Mouse (Mus musculus) mammary gland, adult 2 months (tissue): ENCODE results near the gene Col10a1. TPM values are rescaled to one million over a fixed set of nuclear protein-coding genes. Genes with fewer than 3 reads are reported as not detected.

ENCODE experiments used
- polyA plus RNA-seq: library from polyadenylated mRNA; depleted of rRNA; stranded (reverse); fragments of >200 nt; gene quantifications from 2 replicates; pipeline ENCODE4 v1.2.3, GENCODE M21; 2012; ENCODE audit warnings: low replicate concordance; rRNA removed

The Col10a1 gene
- polyA plus RNA-seq: not detected in 2 replicates

DNA sequence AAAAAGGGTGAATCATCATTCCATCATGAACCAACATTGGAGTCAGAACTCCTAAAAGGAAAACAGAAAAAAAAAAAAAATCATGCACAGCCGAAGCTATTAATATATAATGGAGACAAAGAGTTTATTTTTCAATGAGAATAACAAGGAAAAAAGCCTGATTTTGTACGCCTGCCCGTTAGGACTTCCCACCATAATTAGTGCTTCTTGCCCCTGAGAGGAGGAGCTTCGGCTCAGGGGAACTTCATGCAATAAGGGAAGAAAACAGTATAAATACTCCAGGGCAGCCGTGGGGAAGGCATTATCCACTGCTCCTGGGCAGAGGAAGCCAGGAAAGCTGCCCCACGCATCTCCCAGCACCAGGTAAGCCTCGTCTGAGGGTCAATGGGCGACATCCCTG, at the start of gene Col10a1:
Gene Col10a1 (plus strand): TSS at position 301 of the 400 bp plus-strand sequence.

DNA sequence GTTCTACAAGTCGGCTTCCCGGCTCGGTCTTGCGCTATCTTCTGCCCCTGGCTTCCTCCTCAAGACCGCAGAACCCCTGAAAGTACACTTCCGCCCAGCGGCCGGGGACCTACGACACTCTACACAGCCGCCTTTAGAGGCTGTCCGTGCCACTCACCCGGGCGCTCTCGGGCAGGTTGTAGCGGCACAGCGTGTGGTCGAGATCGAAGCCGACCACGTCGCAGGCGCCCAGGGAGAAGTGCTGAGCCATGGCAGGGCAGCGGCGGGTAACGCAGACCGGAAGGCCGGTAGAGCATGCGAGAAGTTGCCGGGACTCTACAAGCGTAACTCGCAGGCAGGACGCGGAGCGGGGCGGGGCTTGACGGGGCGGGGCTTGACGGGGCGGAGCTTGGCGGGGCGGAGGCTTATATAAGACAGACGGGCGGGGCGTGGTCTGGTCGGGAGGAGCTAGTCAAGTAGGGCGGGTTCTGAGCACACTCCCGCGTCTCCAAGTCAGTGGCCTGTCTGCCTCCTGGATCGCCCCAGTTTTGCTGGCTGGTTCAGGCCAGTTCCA, 28.5 kb downstream of the Col10a1 start, which contains the start of gene Nt5dc1:
Gene Nt5dc1 (minus strand): TSS at position 349 of the 553 bp plus-strand sequence.

Other genes with a start within 250 kb of the Col10a1 start
- 18.7 and 37.2 TPM in 2 replicates for gene Dse, start 182.3 kb upstream of the Col10a1 start, polyA plus RNA-seq
- gene Tspyl1, start 107.8 kb upstream of the Col10a1 start, polyA plus RNA-seq: 29.6 and 36.4 TPM in 2 replicates
- gene Tspyl4, start 92.5 kb upstream of the Col10a1 start, polyA plus RNA-seq: 3.3 and 6.9 TPM in 2 replicates
- gene Nt5dc1, start 28.6 kb downstream of the Col10a1 start, polyA plus RNA-seq: 5.9 and 6.7 TPM in 2 replicates
- 0.55 and 0.73 TPM in 2 replicates for gene Frk, start 93.4 kb downstream of the Col10a1 start, polyA plus RNA-seq